Mouse (Mus musculus) forebrain, embryonic 10.5 days (tissue): ENCODE measurements around the gene B230118H07Rik. TPM values are rescaled to one million over a fixed set of nuclear protein-coding genes. Genes with fewer than 3 reads are reported as not detected.
A peak's percentile ranks its signal among the peaks of the same experiment; 100 is the strongest.

Source experiments
- DNase-seq: peaks from one replicate; pipeline ENCODE4 v3.0.0-alpha.2; 2017; ENCODE audit warnings: low spot score; ENCODE audit errors: extremely low spot score
- H3K27ac ChIP-seq: fragments of 300-500 bp; sonication (generic); 2 replicates; pipeline ENCODE4 v1.5.1; 2016; ENCODE audit warnings: mild to moderate bottlenecking
- H3K27me3 ChIP-seq: fragments of 300-500 bp; sonication (generic); 2 replicates; pipeline ENCODE4 v1.6.1; 2016; ENCODE audit warnings: mild to moderate bottlenecking; ENCODE audit not compliant: poor library complexity, severe bottlenecking
- H3K36me3 ChIP-seq: fragments of 300-500 bp; sonication (generic); replicated peaks from 2 replicates; pipeline ENCODE4 v1.6.1; 2016; ENCODE audit warnings: mild to moderate bottlenecking, moderate library complexity
- H3K4me1 ChIP-seq: fragments of 300-500 bp; sonication (generic); 2 replicates; pipeline ENCODE4 v1.6.1; 2016
- H3K4me3 ChIP-seq: fragments of 300-500 bp; sonication (generic); 2 replicates; pipeline ENCODE4 v1.5.1; 2016; ENCODE audit warnings: mild to moderate bottlenecking, moderate library complexity
- H3K9me3 ChIP-seq: fragments of 300-500 bp; sonication (generic); 2 replicates; pipeline ENCODE4 v1.6.1; 2016; ENCODE audit warnings: mild to moderate bottlenecking, moderate library complexity
- WGBS: fragments of 180-500 bp; shearing (Covaris S2); methylation state at CpG from one replicate; pipeline ENCODE4 v1.1.7; 2016; 5-methylcytosine and 5-hydroxymethylcytosine counted together
- polyA plus RNA-seq: library from polyadenylated mRNA; unstranded; fragments of >200 nt; fragmentation: Nextera tagmentation; extraction: Ambion mirVana; gene quantifications from 2 replicates; pipeline ENCODE4 v1.2.1, GENCODE M21; 2016

The B230118H07Rik gene
- polyA plus RNA-seq, 1 experiment from 2014 or later, result 65.8 TPM

- 25% methylated on average over 9 of the region's 9 CpGs for WGBS
- Histone ChIP-seq H3K27me3 (no peaks in the 10 kb centered on the region), H3K27ac (peak overlapping the region; percentile 82)
Measured at GRCm38 (mm10) chr2:101665058-101665702, 15.8 kb upstream of the B230118H07Rik start.

GRCm38 (mm10) chr2:101660536-101660935 is 11.2 kb upstream of the B230118H07Rik start:
- Histone ChIP-seq H3K27ac (no peak overlapping the region), H3K4me3 (no peak overlapping the region), H3K36me3 (no peaks in the 10 kb centered on the region), H3K27me3 (peaks cover 7% of the 10 kb centered on the region; the same call in 1 of the 2 replicates), H3K4me1 (peaks cover 5% of the 10 kb centered on the region), H3K9me3 (no peaks in the 10 kb centered on the region)
- DNase-seq, result no peak
- 78% methylated on average over 2 of the region's 2 CpGs for WGBS

More at GRCm38 (mm10) chr2:101665058-101665702, 15.8 kb upstream of the B230118H07Rik start:
- H3K9me3 ChIP-seq, result no peaks in the 10 kb centered on the region
- H3K4me1 ChIP-seq, result peaks cover 8% of the 10 kb centered on the region
- DNase-seq, result peak; percentile 74
- no peak overlapping the region for H3K4me3 ChIP-seq
- H3K36me3 ChIP-seq, result no peaks in the 10 kb centered on the region

DNA sequence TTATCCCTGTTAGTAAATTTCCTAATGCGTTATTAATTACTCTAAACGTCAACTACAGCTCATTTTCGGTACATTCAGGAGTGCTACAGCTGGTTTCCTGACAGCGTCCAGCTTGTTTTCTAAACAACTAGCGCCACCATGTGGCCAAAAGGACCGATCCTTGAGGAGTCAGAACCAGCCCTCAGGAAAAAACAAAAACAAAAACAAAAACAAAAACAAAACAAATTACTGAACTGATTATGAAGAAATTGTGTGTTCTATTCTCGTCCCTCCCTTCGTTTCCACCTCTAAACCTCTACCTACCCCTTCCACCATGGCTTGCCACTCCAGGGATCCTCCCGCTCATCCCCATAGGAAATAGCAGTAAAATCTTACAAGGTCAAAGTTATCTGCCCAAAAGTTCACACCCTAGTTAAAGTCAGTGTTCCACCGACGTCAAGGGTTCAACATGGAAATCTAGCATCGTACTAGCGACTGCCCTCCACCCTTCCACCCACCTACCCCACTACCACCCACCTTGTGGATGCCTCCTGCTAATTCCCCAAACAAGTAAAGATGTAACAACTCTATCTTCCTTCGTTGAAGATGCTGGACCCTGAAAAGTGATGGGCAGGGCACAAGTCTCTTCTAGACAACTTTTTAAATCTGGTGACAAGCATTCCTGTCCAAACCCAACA is 3.7 kb upstream of the B230118H07Rik start:
- Histone ChIP-seq H3K27me3 (peaks cover 16% of the 10 kb centered on the region), H3K4me3 (peak overlapping the region; percentile 38), H3K27ac (no peak overlapping the region), H3K9me3 (no peaks in the 10 kb centered on the region), H3K4me1 (peaks cover 22% of the 10 kb centered on the region), H3K36me3 (no peaks in the 10 kb centered on the region)
- DNase-seq, result peak; percentile 65
- WGBS, result 21% methylated on average over 14 of the region's 14 CpGs

DNA sequence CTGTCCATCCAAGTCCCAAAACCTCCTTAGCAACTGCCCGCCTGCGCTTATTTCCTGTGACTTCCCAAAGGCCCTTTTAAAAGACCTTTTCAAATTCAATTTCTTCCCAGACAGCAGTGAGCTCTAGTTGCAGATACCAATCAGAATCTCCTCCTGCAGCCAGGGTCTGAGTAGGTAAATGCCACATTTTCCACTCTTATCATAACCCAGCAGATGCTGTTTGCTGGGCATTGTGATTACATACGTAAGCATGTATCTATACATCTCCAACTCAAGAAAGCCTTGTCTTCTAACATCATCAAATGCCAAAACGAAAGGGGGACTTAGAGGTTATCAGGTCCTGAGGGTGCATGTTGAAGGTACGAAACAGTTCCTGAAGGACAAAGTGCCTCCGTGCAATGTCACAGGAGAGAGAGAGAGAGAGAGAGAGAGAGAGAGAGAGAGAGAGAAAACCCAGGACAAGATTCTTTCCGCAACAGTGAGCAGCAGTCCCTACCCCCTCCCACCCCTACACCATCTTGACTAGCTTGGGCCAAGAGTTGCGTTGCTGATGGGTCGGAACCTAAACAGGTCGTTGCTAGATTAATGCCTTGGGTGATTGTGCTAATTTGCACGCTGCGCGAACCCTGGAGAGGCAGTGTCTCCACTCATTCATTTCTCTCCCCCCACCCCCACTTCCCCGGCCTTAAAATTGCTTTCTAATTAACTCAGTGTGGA is 3.0 kb upstream of the B230118H07Rik start:
- peak; percentile 27 for DNase-seq
- Histone ChIP-seq H3K27me3 (peaks cover 14% of the 10 kb centered on the region), H3K4me3 (peak overlapping the region; percentile 38), H3K27ac (no peak overlapping the region), H3K9me3 (no peaks in the 10 kb centered on the region), H3K4me1 (peaks cover 22% of the 10 kb centered on the region), H3K36me3 (no peaks in the 10 kb centered on the region)
- 41% methylated on average over 14 of the region's 14 CpGs for WGBS

GRCm38 (mm10) chr2:101650446-101650845 is 1.1 kb upstream of the B230118H07Rik start:
- Histone ChIP-seq H3K4me1 (peaks cover 22% of the 10 kb centered on the region), H3K27ac (no peak overlapping the region), H3K27me3 (peaks cover 9% of the 10 kb centered on the region), H3K4me3 (no peak overlapping the region), H3K9me3 (no peaks in the 10 kb centered on the region), H3K36me3 (no peaks in the 10 kb centered on the region)
- no peak for DNase-seq
- WGBS, result 79% methylated on average over 1 of the region's 1 CpGs

DNA sequence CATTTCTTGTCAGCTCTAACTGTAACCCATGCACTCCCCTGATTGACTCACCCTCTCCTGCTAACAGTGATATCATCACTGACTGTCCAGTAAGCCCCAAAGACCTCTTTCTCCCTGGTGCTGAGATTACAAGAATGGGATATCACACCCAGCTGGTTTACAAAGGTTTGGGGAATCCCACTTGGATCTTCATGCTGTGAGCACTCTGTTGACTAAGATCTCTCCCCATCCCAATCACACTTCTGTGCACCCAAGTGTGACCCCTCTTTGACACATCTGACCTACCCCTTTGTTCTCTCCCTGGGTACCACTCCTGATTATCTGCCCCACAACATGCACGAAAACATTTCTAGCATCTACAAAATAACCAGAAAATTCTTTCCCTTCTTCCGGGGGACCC is 971 bp downstream of the B230118H07Rik start:
- Histone ChIP-seq H3K27me3 (peaks cover 9% of the 10 kb centered on the region), H3K27ac (no peak overlapping the region), H3K36me3 (no peaks in the 10 kb centered on the region), H3K4me1 (peaks cover 22% of the 10 kb centered on the region), H3K4me3 (no peak overlapping the region), H3K9me3 (no peaks in the 10 kb centered on the region)
- no peak for DNase-seq
- WGBS, result 70% methylated on average over 2 of the region's 2 CpGs

GRCm38 (mm10) chr2:101645841-101646240 is 3.5 kb downstream of the B230118H07Rik start:
- H3K36me3 ChIP-seq, result no peaks in the 10 kb centered on the region
- no peak for DNase-seq
- no peak overlapping the region for H3K27ac ChIP-seq
- 82% methylated on average over 1 of the region's 1 CpGs for WGBS
- peaks cover 11% of the 10 kb centered on the region for H3K4me1 ChIP-seq
- H3K9me3 ChIP-seq, result no peaks in the 10 kb centered on the region
- no peak overlapping the region for H3K4me3 ChIP-seq
- no peaks in the 10 kb centered on the region; the same call in 1 of the 2 replicates for H3K27me3 ChIP-seq

GRCm38 (mm10) chr2:101639840-101640350 is 9.4 kb downstream of the B230118H07Rik start:
- WGBS, result 86% methylated on average over 3 of the region's 3 CpGs

GRCm38 (mm10) chr2:101638979-101639839 is 10.1 kb downstream of the B230118H07Rik start:
- Histone ChIP-seq H3K9me3 (no peaks in the 10 kb centered on the region), H3K4me3 (no peak overlapping the region), H3K27ac (no peak overlapping the region), H3K27me3 (no peaks in the 10 kb centered on the region), H3K36me3 (no peaks in the 10 kb centered on the region), H3K4me1 (no peaks in the 10 kb centered on the region)
- 82% methylated on average over 7 of the region's 7 CpGs for WGBS
- DNase-seq, result no peak

More at GRCm38 (mm10) chr2:101639840-101640350, 9.4 kb downstream of the B230118H07Rik start:
- Histone ChIP-seq H3K4me1 (no peaks in the 10 kb centered on the region), H3K4me3 (no peak overlapping the region), H3K9me3 (no peaks in the 10 kb centered on the region), H3K36me3 (no peaks in the 10 kb centered on the region), H3K27me3 (no peaks in the 10 kb centered on the region), H3K27ac (no peak overlapping the region)
- DNase-seq, result no peak

DNA sequence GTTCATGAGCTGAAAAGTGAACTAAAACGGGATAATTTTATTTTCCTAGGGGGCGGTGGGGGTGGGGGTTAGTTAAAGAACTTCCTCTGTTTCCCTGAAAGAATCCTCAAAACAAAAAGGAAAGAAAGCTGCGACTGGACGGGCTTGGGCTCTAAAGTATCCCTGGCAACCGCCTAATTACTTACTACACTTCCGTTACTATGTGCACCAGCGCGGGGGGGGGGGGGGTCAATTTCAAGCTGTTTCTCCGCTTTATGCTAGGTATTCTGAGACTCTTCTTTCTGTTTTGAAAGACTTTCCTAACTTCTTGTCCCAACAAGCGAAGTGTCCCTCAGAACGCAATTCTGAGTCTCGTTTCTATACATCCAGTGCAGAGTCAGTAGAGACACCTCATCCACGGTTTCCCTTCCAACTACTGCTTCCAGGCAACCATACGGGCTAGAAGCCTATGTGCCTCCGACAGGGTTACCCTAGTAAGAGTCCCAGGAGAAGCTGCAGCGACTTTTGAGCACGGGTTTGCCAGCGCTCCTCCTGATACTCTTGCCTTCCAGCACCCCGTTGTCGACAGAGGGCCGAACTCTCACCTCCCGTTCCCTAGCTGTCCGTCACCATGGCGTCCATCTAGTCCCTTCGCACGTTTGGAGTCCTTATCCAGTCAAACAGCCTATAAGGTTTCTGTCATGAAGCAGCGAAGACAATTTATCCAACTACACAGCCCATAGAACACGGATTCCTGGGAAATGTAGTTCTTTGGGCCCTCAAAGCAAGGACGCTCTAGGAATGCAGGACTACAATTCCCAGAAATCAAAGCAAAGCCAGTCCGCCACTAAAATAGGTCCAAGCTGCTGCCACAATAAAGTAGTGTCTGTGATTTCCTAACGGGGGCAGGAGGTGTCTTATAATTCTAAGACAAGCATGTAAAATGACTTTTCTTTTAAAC is 20.8 kb downstream of the B230118H07Rik start:
- WGBS, result 2% methylated on average over 31 of the region's 31 CpGs
- Histone ChIP-seq H3K27me3 (no peaks in the 10 kb centered on the region), H3K4me1 (peaks cover 31% of the 10 kb centered on the region), H3K27ac (peak overlapping the region; percentile 88), H3K36me3 (no peaks in the 10 kb centered on the region), H3K4me3 (peak overlapping the region; percentile 69), H3K9me3 (no peaks in the 10 kb centered on the region)
- DNase-seq, result peak; percentile 81

- DNase-seq, result no peak
- H3K4me1 ChIP-seq, result peaks cover 44% of the 10 kb centered on the region
- H3K4me3 ChIP-seq, result no peak overlapping the region
- H3K36me3 ChIP-seq, result no peaks in the 10 kb centered on the region
- H3K27me3 ChIP-seq, result no peaks in the 10 kb centered on the region
- H3K9me3 ChIP-seq, result no peaks in the 10 kb centered on the region
- no peak overlapping the region for H3K27ac ChIP-seq
Measured at GRCm38 (mm10) chr2:101627227-101627626, 22.1 kb downstream of the B230118H07Rik start.
